Mouse (Mus musculus): ENCODE data around the gene Rin3.

Rin3 gene

DNA sequence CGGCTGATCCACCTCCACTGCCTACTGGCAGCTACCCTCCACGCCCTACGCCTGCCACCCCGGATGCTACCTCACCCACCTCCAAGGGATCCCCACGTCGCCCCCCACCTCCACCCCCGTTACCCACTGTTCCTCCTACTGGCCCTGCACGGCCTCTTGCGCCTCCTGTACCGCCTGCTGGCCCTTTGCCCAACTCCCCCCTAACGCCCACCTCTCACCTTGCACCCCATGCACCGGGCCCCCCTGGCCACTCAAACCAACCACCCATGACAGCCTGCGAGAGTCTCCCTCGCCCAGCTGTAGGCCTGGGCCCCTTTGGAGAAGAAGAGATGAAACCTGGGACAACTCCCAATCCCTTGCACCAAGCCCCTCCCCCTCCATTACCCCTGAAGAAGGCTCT is 85.7 kb downstream of the Rin3 start:
- in situ Hi-C loops (cut with MseI, MboI): loop anchor here in 1 of 2 experiments (25.0 kb wide), 1 partner anchor 356 kb away; no protein-coding TSS in a partner anchor

DNA sequence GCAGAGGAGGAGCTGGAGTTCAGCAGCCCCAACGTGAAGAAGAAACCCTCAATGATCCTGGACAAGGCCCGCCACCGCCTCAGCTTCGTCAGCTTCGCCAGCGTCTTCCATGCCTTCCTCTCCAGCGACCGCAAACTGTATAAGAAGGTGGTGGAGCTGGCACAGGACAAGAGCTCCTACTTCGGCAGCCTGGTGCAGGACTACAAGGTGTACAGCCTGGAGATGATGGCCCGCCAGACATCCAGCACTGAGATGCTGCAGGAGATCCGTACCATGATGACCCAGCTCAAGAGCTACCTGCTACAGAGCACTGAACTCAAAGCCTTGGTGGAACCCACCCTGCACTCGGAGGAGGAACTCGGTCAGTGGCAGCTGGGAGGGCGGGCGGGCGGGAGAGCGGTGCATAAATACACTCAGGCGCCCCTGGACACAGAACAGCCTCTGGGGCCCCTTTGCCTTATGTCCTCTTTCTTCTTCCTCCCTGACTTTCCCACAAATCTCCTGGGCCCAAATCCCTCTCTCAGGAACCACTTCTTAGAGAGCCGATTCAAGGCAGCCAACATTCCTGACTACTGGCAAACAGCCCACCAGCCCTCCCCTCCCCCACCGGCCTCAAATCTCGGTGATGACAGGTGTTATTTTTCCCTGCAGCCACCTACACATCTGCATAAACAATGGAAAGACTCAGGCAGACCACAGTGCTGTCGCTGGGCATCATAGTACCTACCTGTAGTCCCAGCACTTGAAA is 86.8 kb downstream of the Rin3 start:
- in situ Hi-C loops (cut with MseI, MboI): loop anchor here in 1 of 2 experiments (25.0 kb wide), 1 partner anchor 357 kb away; no protein-coding TSS in a partner anchor

DNA sequence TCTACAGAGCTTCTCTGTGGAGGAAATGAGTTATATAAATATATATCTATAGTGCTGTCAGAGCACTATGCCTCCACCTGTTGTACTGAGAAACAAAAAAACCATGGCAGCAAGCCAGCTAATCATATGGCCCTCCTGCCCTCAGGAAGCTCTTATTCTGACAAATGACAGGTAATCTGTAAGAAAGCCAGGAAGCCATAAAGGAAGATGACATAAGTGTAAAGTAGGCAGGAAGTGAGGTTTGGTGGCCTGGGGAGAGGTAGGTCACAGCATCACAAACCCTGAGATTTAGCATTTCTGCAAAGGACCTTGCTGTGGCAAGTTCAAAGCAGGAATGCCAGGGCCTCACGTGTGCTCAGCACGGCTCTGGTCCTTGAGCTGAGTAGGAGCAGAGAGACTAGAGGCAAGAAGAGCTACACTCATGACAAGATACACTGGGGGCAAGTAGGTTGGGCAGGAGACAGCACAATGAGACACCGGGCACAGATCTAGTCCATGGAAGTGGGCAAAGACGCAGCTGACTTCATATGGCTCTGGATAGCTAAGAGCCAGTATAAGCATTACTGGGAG is 88.2 kb downstream of the Rin3 start:
- in situ Hi-C loops (cut with MseI, MboI): loop anchor here in 1 of 2 experiments (25.0 kb wide), 1 partner anchor 359 kb away; no protein-coding TSS in a partner anchor

DNA sequence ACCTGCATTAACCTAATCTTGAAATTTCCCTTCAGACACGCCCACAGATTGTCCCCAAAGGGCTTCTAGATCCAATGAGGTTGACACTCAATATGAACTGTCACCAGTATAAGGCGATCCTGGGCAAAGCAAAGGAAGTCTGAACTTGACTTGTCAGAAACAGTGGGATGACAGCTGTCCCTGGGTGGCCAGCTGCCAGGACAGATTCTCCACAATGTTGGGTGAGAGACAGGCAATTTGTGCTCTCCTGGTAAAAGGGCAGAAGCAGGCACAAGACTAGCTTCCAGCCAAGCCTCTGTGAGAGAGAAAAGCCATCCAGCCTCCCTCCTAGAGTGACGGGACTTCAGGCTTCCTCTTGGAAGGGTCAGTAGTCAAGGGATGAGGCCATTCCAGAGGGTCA is 89.5 kb downstream of the Rin3 start:
- in situ Hi-C loops (cut with MseI, MboI): loop anchor here in 1 of 2 experiments (25.0 kb wide), 1 partner anchor 360 kb away; no protein-coding TSS in a partner anchor

DNA sequence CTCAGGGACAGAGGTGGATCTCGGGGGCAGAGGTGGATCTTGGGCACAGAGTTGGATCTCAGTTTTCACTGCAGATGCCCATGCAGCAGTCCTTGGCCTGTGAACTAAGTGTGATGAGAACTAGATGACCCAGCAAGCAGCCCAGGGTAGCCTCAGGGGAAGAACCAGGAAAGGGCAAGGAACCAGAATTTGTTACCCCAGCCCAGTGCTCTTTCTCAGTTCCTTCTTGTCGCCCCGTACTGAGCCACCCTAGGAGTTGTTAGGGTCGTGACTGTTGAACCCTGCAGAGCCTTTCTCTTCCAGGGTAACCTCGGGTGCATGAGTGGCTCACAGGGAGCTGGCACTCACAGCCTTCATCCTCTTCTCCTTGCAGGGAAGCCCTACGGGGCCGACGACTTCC is 99.3 kb downstream of the Rin3 start:
- in situ Hi-C loops (cut with MseI, MboI): loop anchor here in 1 of 2 experiments (25.0 kb wide), 1 partner anchor 370 kb away; no protein-coding TSS in a partner anchor

DNA sequence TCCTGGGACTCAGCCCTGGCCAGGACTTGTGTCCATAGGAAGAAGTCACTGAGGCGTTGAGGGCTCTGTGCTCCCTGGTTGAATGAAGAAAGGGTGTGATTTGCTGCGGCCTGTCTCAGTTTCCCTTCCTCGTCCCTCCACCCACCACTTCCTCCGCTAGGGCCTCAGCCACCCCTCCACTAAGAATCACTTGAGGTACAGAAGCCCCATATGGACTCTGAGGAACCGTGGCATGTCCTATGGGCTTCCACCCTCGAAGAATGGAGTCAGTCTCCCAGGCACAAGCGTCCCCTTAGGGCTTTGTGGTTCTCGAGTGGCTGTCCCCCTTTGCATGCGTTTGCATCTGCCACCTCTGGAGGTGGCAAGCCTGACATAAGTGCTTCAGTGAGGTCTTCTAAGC is 100.4 kb downstream of the Rin3 start:
- in situ Hi-C loops (cut with MseI, MboI): loop anchor here in 1 of 2 experiments (25.0 kb wide), 1 partner anchor 371 kb away; no protein-coding TSS in a partner anchor

DNA sequence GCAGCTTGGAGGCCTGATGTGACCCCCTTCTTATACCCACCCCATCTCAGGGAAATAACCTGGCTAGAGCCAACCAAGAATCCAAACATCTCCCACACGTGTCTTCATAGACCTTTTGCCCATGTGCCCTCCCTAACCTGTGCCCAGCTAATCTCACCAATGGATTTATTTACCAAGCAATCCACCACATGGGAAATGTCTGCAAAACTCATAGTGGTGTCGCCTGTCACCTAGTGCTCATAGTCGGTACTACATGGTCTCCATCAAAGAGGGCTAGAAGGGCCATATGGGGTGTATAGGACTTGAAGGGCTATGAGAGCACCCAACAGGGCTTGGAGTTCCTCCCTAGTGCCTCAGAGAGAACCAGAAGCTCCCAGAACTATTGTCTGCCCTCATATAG is 102.0 kb downstream of the Rin3 start:
- in situ Hi-C loops (cut with MseI, MboI): loop anchor here in 1 of 2 experiments (25.0 kb wide), 1 partner anchor 373 kb away; no protein-coding TSS in a partner anchor

DNA sequence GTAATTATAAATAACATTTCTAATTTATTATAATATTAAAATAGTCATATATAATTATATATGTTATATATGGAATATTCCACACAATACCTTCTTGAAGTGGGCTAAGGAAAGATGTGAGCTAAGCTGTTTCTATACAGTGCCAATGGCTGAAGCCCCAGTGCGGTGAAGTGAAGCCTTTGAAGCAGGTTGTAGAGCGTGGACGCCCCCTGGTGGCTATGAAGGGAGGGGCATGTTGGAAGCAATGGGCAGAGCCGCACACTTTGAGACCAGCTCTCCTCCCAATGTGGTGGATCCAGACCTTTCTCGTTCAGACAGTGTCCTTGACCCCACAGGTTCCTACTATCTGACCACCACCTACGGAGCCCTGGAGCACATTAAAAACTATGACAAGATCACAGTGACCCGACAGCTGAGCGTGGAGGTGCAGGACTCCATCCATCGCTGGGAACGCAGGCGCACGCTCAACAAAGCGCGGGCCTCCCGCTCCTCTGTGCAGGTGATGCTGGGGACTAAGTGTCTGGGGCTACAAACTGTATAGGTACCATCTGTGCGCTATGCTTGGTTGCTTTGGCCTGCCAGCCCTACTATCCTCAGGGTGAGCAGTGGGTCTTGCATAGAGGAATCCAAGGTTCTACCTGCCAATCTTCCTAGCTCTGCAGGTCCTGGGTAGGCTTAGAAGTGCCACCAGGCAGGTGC is 104.5 kb downstream of the Rin3 start:
- in situ Hi-C loops (cut with MseI, MboI): loop anchor here in 1 of 2 experiments (25.0 kb wide), 1 partner anchor 375 kb away; no protein-coding TSS in a partner anchor

DNA sequence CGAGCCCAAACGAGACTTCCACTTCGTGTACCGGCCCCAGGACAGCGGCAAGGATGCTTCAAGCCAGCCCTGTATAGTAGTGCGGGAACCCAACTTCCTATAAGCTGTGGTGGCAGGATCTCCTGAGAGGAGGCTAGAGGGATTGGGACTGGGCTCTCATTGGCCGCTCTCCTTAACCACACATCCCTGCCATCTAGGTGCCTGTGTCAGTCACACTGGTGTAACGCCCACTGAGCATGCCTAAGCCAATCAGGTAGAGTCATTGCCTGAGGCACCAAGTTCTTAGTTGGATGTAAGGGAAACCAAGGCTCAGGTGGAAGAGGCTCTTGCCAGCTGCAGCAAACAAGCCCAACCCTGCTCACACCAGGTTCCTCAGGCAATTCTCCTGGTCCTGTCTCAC is 107.2 kb downstream of the Rin3 start:
- in situ Hi-C loops (cut with MseI, MboI): loop anchor here (5.0 to 25.0 kb wide), 2 partner anchors 72 to 378 kb away; no protein-coding TSS in a partner anchor

DNA sequence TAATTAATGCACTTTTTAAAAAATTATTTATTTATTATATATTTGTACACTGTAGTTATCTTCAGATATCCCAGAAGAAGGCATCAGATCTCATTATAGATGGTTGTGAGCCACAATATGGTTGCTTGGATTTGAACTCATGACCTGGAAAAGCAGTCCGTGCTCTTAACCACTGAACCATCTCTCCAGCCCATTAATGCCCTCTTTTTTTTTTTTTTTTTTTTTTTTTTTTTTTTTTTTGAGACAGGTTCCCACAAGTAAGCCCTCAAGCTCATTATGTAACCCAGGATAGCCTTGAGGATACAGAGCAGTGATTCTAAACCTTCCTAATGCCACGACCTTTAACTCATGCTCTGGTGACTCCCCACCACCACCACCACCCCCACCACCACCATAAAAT is 108.3 kb downstream of the Rin3 start:
- in situ Hi-C loops (cut with MseI, MboI): loop anchor here (5.0 to 25.0 kb wide), 2 partner anchors 71 to 379 kb away; no protein-coding TSS in a partner anchor

DNA sequence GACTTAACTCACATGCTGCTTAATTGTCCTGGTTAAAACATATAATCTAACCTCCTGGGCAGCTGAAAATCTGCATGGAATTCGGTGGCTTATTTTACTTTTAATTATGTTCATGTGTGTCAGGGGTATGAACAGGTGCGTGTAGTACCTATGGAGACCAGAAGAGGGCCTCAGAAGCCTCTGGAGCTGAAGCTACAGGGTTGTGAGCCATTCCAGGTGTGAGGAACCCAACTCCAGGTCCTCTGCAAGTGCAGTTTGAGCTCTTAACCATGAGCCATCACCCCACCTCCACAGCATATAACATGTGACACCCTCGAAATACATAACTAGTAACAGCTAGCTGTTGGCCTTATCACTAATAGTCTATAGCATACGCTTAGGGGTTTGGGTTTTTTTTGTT is 109.1 kb downstream of the Rin3 start:
- in situ Hi-C loops (cut with MseI, MboI): loop anchor here (5.0 to 25.0 kb wide), 2 partner anchors 70 to 380 kb away; no protein-coding TSS in a partner anchor

DNA sequence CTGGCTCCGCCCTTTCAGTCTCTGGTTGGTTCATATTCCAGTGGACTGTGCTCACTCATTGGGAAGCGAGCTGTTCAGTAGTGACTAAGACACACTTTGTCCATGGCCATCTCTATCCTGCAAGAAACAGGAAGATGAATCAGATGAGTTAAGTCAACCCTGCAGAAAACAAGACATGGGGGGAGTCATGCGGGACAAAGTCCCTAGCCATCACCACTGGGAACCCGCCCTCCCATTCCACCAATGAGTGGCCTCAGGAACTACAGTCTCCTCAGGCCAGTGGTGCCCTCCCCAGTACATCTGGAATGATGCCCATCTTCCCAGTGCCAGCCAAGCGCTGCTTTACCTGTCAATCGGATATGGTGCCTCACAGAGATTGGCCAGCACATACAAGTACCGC is 111.6 kb downstream of the Rin3 start:
- in situ Hi-C loops (cut with MseI, MboI): loop anchor here (5.0 to 25.0 kb wide), 2 partner anchors 68 to 382 kb away; no protein-coding TSS in a partner anchor

DNA sequence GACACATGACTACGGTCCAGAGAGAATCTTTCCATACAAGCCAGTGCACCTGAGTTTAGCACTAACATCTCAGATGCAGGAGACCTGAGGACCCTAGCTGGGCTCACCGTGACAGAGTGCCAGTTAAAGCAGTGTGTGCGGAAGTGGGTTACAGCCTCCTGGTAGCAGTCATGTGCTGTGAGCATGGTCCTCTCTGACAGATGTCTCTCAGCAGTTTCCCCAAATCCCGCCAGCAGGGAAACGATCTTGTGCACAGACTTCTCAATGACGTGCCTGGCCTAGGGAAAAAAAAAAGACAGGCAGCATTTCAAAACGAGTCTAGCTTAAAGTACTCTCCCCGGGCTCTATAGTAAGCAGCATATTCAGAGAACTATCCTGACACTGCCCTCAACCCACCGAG is 112.7 kb downstream of the Rin3 start:
- in situ Hi-C loops (cut with MseI, MboI): loop anchor here in 1 of 2 experiments (25.0 kb wide), 1 partner anchor 383 kb away; no protein-coding TSS in a partner anchor

DNA sequence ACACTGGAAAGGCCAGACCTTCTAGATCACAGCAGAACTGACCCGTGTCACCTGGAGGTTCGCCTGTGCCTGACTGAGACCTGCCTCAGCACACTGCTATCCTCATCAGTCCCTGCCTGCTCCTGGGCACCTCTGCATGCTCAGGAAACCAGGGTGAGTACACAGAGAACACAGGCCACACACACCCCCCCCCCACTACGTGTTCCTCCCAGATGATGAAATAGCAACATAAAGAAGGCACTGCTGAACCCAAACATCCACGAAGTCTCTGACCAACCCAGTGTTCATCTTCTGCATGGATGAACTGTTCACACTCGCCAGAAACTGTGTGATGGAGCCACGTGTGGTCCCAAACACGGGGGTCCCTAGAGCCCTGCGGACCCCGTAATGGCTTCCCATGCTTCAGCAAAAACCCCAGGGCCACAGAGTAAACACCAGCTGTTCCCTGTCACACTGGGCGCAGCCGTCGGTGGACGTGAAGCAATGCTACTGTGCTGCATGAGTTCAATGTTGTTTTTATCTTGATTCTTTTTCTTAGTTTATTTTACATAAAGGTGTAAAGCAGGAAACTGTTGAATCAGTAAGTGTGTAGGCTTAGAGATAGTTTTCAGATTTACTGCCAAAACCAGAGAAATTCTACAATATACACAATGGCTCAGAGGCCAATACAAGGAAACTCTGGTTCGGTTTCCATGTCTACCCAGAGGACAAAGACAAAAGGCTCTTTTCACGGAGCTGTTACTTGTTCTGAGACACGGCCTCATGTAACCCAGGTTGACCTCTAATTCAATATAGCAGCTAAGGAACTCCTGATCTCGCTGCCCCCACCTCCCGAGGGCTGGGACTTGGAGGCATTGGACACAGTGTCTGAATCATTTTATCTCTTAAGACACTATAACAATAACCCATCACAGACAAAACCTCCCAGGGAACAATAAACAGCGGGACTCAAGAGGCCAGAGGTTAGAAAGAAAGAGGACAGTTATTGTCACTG is 113.4 kb downstream of the Rin3 start:
- in situ Hi-C loops (cut with MseI, MboI): loop anchor here in 1 of 2 experiments (25.0 kb wide), 1 partner anchor 384 kb away; no protein-coding TSS in a partner anchor

DNA sequence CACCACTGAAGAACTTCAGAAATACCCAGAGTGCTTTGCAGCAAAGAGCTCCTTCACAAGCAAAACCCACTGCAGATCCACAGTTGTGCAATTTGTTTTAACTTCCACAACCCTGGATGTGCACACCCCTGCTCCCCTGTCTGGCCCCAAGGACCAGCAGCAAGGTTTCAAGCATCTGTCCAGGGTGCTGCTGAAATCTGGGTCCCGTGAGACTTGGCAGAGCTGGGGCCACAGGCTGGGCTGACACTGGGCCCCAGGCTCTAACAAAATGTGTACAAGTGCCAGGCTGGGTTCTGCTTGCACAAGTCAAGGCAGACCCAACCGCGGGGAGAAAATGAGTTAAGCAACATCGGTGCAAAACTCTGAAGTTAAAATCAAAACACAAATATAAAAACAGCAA is 115.7 kb downstream of the Rin3 start:
- in situ Hi-C loops (cut with MseI, MboI): loop anchor here in 1 of 2 experiments (25.0 kb wide), 1 partner anchor 386 kb away; no protein-coding TSS in a partner anchor

DNA sequence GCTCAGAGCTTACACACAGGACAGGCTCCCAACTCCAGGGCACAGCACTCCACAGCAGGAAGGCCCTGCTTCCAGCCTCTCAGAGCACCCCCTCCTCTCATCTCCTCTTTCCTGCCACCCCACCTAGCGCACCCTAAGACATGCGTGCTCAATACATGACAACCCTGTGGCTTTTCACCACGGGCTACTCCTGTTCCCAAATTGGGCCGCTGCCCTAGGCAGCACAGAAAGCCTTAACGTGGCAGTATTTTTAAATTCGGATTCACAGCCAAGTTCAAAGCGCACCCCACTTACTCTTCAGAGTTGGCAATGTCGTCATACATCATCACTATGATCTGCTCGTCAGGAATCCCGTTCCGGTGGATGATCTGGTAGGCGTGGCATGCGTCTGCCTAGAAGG is 130.3 kb downstream of the Rin3 start:
- in situ Hi-C loops (cut with MseI, MboI): no loop called here

DNA sequence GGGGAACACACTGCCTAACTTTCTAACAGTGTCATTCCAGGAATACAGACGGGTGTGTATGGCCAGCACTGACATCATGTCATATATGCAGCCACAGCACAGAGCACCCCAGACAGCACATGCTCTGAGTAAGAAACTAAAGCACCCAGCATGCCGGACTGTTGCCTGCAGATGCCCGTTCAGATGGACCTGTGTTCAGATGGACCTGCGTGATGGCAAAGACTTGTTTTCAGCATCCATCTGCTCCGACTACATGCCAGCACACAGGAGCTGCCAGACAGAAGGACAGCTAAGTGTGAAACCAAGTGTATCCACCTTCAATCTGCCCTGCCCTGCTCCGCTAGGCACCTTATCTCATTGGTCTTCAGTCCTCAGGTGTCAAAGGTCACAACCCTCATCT is 131.8 kb downstream of the Rin3 start:
- in situ Hi-C loops (cut with MseI, MboI): no loop called here

DNA sequence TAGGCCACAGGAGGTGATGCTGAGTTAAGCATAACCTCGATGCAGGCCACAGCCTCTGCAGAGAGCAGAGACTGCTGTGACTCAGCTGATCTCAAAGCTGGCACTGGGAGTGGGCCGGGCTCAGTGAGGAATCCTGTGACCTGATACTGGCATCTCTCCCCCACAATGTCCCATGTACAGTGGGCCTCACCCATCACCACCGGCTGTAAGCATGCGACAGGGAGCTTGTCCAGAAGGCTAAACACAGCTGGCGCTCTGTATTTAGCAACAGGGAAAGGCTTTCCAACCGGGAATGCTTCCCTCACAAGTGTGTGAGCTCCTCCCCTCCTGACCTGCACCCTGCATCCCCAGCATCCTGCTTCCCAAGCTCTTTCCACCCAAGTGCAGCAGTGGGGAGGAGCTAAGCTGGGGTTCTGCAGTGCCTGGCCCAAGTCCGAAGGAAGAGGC is 133.6 kb downstream of the Rin3 start:
- in situ Hi-C loops (cut with MseI, MboI): no loop called here

DNA sequence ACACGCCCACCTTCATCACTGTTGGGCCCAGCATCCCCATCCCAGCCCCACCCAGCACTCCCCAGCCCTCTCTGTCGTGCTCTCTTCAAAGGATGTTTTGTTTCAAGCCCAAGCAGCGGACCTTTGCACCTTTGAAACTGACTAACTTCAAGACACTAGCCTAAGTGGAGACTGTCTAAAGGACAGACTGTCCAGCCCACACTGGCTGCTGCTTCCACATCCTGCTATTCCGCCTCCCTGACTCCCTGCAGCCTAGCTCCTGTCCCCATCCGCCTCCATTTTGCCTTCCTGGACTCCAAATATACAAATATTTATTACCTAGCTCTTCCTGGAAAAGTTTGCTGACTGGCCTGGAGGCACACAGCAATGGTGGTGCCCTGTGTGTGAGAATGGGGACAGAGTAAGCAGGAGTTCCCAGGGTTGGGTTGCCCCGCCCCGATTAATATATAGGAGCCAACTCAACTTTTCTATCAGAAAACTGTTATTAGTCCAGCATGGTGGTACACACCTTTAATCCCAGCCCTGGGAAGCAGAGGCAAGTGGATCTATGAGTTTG is 134.2 kb downstream of the Rin3 start:
- in situ Hi-C loops (cut with MseI, MboI): no loop called here

DNA sequence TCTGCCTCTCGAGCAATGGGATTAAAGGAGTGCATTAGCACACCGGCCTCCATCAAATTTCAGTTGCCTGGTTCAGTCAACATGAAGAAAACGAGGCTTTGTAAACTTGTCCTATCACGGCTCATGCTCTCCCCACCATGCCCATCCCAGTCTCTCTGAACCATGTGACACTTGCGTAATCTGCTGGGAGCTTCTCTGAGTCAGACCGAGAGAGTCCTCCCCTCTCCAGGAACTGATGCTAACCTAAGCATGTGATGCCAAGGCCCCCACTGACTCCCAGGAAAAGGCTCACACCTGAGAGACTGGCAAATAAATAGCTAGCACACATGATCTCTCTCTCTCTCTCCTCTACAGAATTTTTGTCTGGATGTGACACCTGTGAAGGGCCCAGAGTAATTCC is 134.9 kb downstream of the Rin3 start:
- in situ Hi-C loops (cut with MseI, MboI): no loop called here

Data from mouse trophoblast stem cell (cell line).